Mouse (Mus musculus) megakaryocyte, embryonic 14.5 days (primary cell): ENCODE results near the gene Thbd.

ENCODE experiments used
- FLI1 ChIP-seq: IDR thresholded peaks from 2 replicates; pipeline ENCODE4 v1.6.1; 2012; ENCODE audit warnings: low read length, inconsistent platforms, mixed read lengths
- GATA1 ChIP-seq: IDR thresholded peaks from 3 replicates; pipeline ENCODE4 v1.6.1; 2012; ENCODE audit warnings: mixed read lengths, low read length, inconsistent platforms, borderline replicate concordance

DNA sequence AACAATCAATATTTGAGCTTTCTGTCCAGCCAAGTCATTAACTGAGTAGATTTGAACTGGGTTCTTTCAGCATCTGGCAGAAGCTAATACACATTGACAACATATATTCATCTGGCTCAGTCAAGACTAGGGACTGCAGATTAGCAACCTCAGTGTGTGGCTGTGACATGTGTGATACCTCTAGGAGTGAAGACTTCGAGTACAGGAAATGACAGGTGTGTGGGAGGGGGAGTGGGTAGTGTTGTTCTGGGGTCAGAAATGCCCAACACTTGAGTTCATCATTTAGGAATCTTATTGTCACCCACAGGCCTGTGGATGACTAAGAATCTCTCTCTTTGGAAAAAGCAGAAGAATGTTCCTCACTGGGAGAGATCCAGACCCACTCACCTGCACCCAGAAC lies 13.1 kb upstream of the Thbd start:
- TF ChIP-seq GATA1 = no peak
- no peak for TF ChIP-seq FLI1
